Mouse (Mus musculus) midbrain, embryonic 10.5 days (tissue): ENCODE data around the gene Fam207a. TPM values are rescaled to one million over a fixed set of nuclear protein-coding genes. Genes with fewer than 3 reads are reported as not detected.

Experiments used
- DNase-seq: peaks from one replicate; pipeline ENCODE4 v3.0.0-alpha.2; 2017; ENCODE audit warnings: low spot score
- H3K27ac ChIP-seq: fragments of 300-500 bp; sonication (generic); replicated peaks from 2 replicates; pipeline ENCODE4 v1.5.1; 2016; ENCODE audit warnings: mild to moderate bottlenecking
- H3K27me3 ChIP-seq: fragments of 300-500 bp; sonication (generic); 2 replicates; pipeline ENCODE4 v1.6.1; 2016; ENCODE audit warnings: low read depth, mild to moderate bottlenecking; ENCODE audit not compliant: poor library complexity, severe bottlenecking
- H3K36me3 ChIP-seq: fragments of 300-500 bp; sonication (generic); 2 replicates; pipeline ENCODE4 v1.6.1; 2016; ENCODE audit warnings: mild to moderate bottlenecking, moderate library complexity
- H3K4me1 ChIP-seq: fragments of 300-500 bp; sonication (generic); 2 replicates; pipeline ENCODE4 v1.6.1; 2016
- H3K4me3 ChIP-seq: fragments of 300-500 bp; sonication (generic); 2 replicates; pipeline ENCODE4 v1.5.1; 2016; ENCODE audit warnings: mild to moderate bottlenecking, moderate library complexity
- H3K9me3 ChIP-seq: fragments of 300-500 bp; sonication (generic); replicated peaks from 2 replicates; pipeline ENCODE4 v1.6.1; 2016; ENCODE audit warnings: mild to moderate bottlenecking
- WGBS: fragments of 180-500 bp; shearing (Covaris S2); methylation state at CpG from one replicate; pipeline ENCODE4 v1.1.7; 2016; 5-methylcytosine and 5-hydroxymethylcytosine counted together
- polyA plus RNA-seq: library from polyadenylated mRNA; unstranded; fragments of >200 nt; fragmentation: Nextera tagmentation; extraction: Ambion mirVana; gene quantifications from 2 replicates; pipeline ENCODE4 v1.2.1, GENCODE M21; 2016

Gene Fam207a
- polyA plus RNA-seq, 1 experiment from 2014 or later = 45.2 TPM

DNA sequence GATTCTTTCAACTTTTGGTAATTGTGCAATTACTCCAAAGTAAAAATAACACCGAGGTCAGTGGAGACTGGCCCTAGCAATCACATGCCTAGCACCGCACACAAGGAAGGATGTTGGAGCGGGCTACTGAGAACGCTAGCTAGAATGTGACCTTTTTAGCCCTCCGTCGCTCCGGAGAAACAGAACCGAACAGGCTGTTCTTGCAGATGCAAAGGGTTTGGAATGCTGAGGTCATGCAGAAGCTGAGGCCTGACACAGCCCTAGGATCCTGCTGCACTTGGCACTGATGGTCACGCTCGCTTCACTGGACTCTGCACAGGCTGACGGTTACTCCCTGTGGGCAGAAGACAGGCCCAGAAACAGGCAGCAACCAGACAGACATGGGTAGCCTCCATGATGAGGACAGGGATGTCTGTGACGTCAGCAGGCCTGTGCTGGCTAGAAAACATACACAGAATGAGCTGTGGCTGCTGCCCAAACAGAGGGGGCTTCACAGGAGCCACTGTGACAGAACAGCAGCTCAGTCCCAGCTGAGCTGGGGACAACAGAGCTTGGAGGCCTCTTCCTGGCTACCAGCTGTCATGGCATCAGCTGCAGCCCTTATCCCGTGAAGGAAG, 8.5 kb downstream of the Fam207a start:
- no peak overlapping the region for H3K4me3 ChIP-seq
- no peaks in the 10 kb centered on the region for H3K9me3 ChIP-seq
- H3K4me1 ChIP-seq = peaks cover 15% of the 10 kb centered on the region
- H3K27ac ChIP-seq = no peak overlapping the region
- no peaks in the 10 kb centered on the region for H3K27me3 ChIP-seq
- WGBS = 90% methylated on average over 13 of the region's 13 CpGs
- peaks cover 92% of the 10 kb centered on the region for H3K36me3 ChIP-seq
- DNase-seq = no peak

DNA sequence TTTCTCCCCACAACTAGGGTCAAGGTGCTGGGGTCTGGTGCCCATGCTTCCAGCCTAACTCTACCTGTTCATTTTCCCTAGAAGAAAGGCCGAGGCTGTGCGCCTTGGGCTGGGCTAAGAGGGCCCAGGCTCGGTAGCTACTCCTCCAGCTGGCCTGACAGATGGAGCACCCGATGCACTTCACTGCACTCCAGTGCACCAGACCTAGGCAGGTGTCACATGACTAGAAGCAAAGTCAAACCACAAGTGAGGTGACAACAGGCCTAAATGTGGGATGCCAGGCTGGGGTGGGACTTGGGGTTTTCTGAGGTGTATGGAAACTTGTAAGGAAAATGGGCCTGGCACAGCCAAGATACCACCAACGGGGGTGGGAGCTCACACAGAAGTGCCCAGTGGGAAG, 9.1 kb downstream of the Fam207a start:
- Histone ChIP-seq H3K4me1 (peaks cover 15% of the 10 kb centered on the region), H3K36me3 (peaks cover 92% of the 10 kb centered on the region), H3K27ac (no peak overlapping the region), H3K4me3 (no peak overlapping the region), H3K9me3 (no peaks in the 10 kb centered on the region), H3K27me3 (no peaks in the 10 kb centered on the region)
- 87% methylated on average over 5 of the region's 5 CpGs for WGBS
- DNase-seq = no peak

DNA sequence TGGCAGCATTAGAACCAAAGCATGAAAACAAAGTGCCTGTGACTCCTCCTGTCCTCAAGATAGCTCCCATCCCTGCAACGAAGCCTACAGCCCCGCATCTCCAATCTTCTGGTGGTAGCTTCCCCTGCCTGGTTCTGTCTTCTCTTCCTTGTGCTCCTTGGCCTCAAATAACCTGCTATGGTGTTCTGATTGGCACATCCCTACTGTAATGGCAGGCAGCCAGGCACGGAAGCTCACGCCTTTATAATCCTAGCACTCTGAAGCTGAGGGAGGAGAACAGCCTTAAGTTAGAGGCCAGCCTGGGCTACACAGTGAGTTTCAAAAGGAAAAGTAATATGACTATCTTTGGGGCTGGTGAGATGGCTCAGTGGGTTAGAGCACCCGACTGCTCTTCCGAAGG, 11.4 kb downstream of the Fam207a start:
- no peak overlapping the region for H3K27ac ChIP-seq

GRCm38 (mm10) chr10:77502967-77503922, 12.3 kb downstream of the Fam207a start:
- Histone ChIP-seq H3K27me3 (no peaks in the 10 kb centered on the region), H3K4me1 (no peaks in the 10 kb centered on the region), H3K4me3 (no peak overlapping the region), H3K36me3 (peaks cover 92% of the 10 kb centered on the region), H3K27ac (no peak overlapping the region), H3K9me3 (no peaks in the 10 kb centered on the region)
- 89% methylated on average over 25 of the region's 25 CpGs for WGBS
- no peak for DNase-seq

More for the DNA sequence above, 11.4 kb downstream of the Fam207a start:
- peaks cover 94% of the 10 kb centered on the region for H3K36me3 ChIP-seq
- no peak overlapping the region for H3K4me3 ChIP-seq
- H3K4me1 ChIP-seq = no peaks in the 10 kb centered on the region
- WGBS = 96% methylated on average over 6 of the region's 6 CpGs
- no peaks in the 10 kb centered on the region for H3K27me3 ChIP-seq
- DNase-seq = no peak
- no peaks in the 10 kb centered on the region for H3K9me3 ChIP-seq

DNA sequence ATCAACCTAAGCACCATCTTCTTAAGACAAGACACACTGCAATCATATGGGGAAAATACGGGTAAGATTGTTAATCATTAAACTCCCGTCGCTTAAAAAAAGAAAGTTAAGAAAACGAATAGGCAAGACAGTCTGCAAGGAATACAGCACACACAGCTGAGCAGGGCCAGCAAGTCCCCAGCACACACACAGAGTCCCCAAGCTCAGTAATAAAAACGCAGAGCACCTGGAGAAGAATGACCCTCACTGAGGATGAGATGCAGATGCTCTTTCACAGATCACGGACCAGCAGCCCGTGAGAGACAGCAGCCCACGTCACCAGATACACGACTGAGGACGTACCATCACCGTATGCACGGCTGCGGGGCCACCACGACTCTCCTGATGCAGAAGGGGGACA, 14.9 kb downstream of the Fam207a start:
- Histone ChIP-seq H3K9me3 (no peaks in the 10 kb centered on the region), H3K36me3 (peaks cover 91% of the 10 kb centered on the region), H3K4me1 (no peaks in the 10 kb centered on the region), H3K27ac (no peak overlapping the region), H3K27me3 (no peaks in the 10 kb centered on the region), H3K4me3 (no peak overlapping the region)
- 90% methylated on average over 14 of the region's 14 CpGs for WGBS
- no peak for DNase-seq

- DNase-seq = no peak
- no peaks in the 10 kb centered on the region for H3K4me1 ChIP-seq
- H3K4me3 ChIP-seq = no peak overlapping the region
- H3K9me3 ChIP-seq = no peaks in the 10 kb centered on the region; the same call in 1 of the 2 replicates
- WGBS = 89% methylated on average over 6 of the region's 6 CpGs
- no peak overlapping the region for H3K27ac ChIP-seq
- H3K27me3 ChIP-seq = no peaks in the 10 kb centered on the region
- peaks cover 96% of the 10 kb centered on the region for H3K36me3 ChIP-seq
These were observed 17.3 kb downstream of the Fam207a start for GRCm38 (mm10) chr10:77498254-77498653.

- no peak overlapping the region for H3K27ac ChIP-seq
- H3K4me3 ChIP-seq = no peak overlapping the region
- DNase-seq = no peak
- 92% methylated on average over 13 of the region's 13 CpGs for WGBS
- H3K36me3 ChIP-seq = peaks cover 95% of the 10 kb centered on the region
- no peaks in the 10 kb centered on the region for H3K27me3 ChIP-seq
- no peaks in the 10 kb centered on the region; the same call in 1 of the 2 replicates for H3K9me3 ChIP-seq
- H3K4me1 ChIP-seq = no peaks in the 10 kb centered on the region
These were observed 18.4 kb downstream of the Fam207a start for GRCm38 (mm10) chr10:77497185-77497584.

- H3K36me3 ChIP-seq = peaks cover 94% of the 10 kb centered on the region
- H3K27ac ChIP-seq = no peak overlapping the region
- WGBS = 94% methylated on average over 3 of the region's 3 CpGs
- H3K4me3 ChIP-seq = no peak overlapping the region
- DNase-seq = no peak
- no peaks in the 10 kb centered on the region; the same call in 1 of the 2 replicates for H3K9me3 ChIP-seq
- no peaks in the 10 kb centered on the region for H3K27me3 ChIP-seq
- H3K4me1 ChIP-seq = no peaks in the 10 kb centered on the region
These were observed 22.7 kb downstream of the Fam207a start for GRCm38 (mm10) chr10:77492885-77493284.

GRCm38 (mm10) chr10:77491585-77491984, 24.0 kb downstream of the Fam207a start:
- no peaks in the 10 kb centered on the region; the same call in 1 of the 2 replicates for H3K9me3 ChIP-seq

GRCm38 (mm10) chr10:77488168-77488567, 27.4 kb downstream of the Fam207a start:
- Histone ChIP-seq H3K36me3 (peaks cover 73% of the 10 kb centered on the region), H3K9me3 (no peaks in the 10 kb centered on the region; the same call in 1 of the 2 replicates), H3K4me1 (no peaks in the 10 kb centered on the region), H3K27me3 (no peaks in the 10 kb centered on the region), H3K4me3 (no peak overlapping the region), H3K27ac (no peak overlapping the region)
- 94% methylated on average over 7 of the region's 7 CpGs for WGBS
- no peak for DNase-seq

More at GRCm38 (mm10) chr10:77491585-77491984, 24.0 kb downstream of the Fam207a start:
- DNase-seq = no peak
- no peaks in the 10 kb centered on the region for H3K27me3 ChIP-seq
- no peak overlapping the region for H3K27ac ChIP-seq
- H3K4me3 ChIP-seq = no peak overlapping the region
- peaks cover 94% of the 10 kb centered on the region for H3K36me3 ChIP-seq
- no peaks in the 10 kb centered on the region for H3K4me1 ChIP-seq
- 91% methylated on average over 6 of the region's 6 CpGs for WGBS

GRCm38 (mm10) chr10:77485786-77486185, 29.8 kb downstream of the Fam207a start:
- Histone ChIP-seq H3K27ac (no peak overlapping the region), H3K9me3 (no peaks in the 10 kb centered on the region), H3K4me3 (no peak overlapping the region), H3K36me3 (peaks cover 53% of the 10 kb centered on the region), H3K27me3 (no peaks in the 10 kb centered on the region), H3K4me1 (no peaks in the 10 kb centered on the region)
- no peak for DNase-seq
- WGBS = 78% methylated on average over 3 of the region's 3 CpGs

DNA sequence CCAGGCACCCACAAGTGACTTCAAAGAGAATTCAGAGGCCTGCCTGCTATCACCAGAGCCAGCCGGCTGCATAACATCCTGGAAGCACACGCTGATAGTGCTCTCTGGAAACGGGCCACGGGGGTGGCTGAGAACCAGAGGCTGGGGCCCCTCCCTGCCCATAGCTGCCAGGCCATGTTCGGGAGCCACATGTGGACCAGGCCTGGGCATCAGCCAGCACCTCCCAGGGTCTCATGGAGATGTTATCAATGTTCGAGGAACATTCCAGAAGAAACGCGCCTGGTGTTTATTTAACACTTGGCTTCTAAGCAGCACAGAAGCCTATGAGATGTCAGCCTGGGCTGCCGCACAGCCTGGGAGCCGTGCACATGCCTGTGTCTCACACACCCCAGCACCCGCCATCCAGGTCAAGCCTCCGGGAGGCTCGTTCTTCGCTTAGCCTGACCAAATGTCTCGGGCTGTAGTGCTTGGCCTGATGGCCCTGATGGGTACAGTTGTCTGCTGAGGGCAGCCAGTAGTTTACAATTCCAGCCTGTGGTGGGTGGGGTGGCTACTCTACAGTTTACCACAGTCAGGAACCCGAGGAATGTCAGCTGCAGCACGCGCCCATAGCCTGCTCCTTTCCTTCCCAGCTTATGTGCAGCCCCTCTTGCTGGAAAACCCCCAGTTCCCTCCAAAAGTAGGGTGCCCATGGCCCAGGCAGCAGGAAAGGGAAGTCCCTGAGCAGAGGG, 31.2 kb downstream of the Fam207a start:
- no peak overlapping the region; the same call in 1 of the 2 replicates for H3K27ac ChIP-seq
- no peak overlapping the region for H3K4me3 ChIP-seq
- DNase-seq = no peak
- H3K9me3 ChIP-seq = no peaks in the 10 kb centered on the region
- 70% methylated on average over 18 of the region's 18 CpGs for WGBS
- H3K36me3 ChIP-seq = peaks cover 40% of the 10 kb centered on the region
- H3K27me3 ChIP-seq = no peaks in the 10 kb centered on the region
- H3K4me1 ChIP-seq = no peaks in the 10 kb centered on the region
